Mouse (Mus musculus): ENCODE measurements at regions not wholly inside any gene's neighbourhood (a gene's known extent, or its start where the extent isn't known, plus 50 kb on each side); places are given as distances from the start of the nearest gene placed in this dataset.

DNA sequence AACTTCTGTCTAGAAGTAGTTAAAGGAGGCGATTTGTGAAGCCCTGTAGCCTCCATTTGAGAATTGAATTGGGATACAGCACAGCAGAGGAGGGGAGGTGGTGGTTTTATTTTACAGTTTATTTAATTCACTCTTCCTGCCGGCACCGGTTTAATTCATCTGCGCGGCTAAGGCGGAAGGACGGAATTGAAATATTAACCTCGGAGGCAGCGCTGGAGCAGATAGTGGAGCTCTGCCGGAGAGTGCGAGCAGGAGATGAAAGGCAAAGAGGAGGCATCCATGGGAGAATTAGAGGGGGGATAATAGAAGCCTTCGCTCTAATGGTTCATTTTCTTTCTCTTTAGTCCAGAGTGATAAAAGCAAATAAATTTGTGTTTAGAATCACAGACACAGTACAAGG is 217.6 kb upstream of the Vstm2b start:
- TF ChIP-seq CTCF (IDR thresholded peaks at IDR 0.05; ENCODE audit: borderline replicate concordance, insufficient read depth, low read depth, low read length) (no peak), POLR2A (IDR thresholded peaks at IDR 0.05; ENCODE audit: borderline replicate concordance, insufficient read depth, low read length) (no peak)

Data from cerebellum, adult 2 months (tissue).